Mouse (Mus musculus) frontal cortex, adult 2 months (tissue): ENCODE measurements at regions not wholly inside any gene's neighbourhood (a gene's known extent, or its start where the extent isn't known, plus 50 kb on each side); places are given as distances from the start of the nearest gene placed in this dataset.
"Not testable (repeated sequence)": the region's sequence is repeated elsewhere in the genome, so short reads cannot be mapped to it uniquely, and the experiment has no call there.

Experiments
- DNase-seq, 2 experiments: peaks; one replicate each; pipeline ENCODE4 v3.0.0; 2022; ENCODE audit warnings: low spot score in 1 of 2; ENCODE audit errors: extremely low spot score in 1 of 2

DNA sequence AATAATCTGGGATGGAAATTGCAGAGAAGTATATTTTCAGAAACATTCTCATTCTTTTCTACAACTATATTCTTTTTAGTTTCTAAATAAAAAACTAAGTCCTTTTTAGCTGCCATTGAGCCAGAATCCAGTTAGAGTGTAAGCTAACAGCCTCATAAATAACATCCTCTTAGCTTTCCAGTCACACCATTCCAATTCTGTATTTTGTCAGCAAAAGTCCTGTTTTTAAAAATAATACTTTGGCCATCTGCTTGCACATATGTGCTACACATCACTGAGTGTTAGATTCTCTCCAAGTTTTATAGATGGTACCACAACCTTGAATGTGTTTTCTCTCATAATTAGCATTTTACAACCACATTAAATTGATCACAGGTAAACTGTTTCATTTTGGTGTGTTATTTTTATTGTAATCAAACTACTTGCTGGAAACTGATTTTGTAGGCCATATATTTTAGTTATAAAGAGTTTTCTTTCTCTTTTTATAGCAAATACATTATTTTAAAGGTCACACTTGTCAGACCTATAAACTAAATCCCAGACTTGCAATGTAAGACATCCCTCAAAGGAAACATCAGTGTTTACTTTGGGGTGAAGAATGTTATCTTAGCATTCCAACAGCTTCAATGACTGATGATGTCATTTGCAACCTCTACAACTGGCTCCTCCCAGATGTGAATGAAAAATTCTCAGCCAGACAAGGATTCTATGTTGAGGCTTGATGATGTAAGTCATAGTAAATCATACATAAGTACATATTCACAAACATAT is 1878.9 kb upstream of the Flrt2 start:
- peak; percentile 5 to 70 for DNase-seq

DNA sequence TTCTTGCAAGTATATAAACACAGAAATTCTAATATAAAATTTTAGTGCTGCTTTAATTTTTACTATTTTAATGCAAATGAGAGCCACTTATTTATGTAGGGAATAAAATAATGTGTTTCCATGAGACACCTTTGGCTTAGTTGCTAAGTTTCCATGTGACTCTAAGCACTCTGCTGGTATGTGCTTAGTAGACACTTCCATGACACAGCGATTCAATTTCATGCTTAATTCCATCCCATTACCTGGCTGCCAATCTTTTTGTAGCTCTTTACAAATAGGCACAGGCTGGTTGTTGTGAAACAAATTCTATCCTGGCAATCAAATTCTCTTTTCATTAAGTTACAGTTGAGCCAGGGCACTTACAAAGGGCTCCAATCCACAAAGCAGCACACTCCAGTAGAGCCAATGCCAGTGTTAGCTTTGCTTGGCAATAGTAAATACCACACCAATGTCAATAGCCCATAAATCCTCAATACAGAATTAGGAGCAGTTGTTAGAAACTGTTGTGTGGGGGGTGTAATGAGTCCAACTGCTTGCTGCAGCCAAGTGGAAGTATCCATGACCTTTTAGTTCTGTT is 1841.0 kb upstream of the Flrt2 start:
- DNase-seq: no peak

DNA sequence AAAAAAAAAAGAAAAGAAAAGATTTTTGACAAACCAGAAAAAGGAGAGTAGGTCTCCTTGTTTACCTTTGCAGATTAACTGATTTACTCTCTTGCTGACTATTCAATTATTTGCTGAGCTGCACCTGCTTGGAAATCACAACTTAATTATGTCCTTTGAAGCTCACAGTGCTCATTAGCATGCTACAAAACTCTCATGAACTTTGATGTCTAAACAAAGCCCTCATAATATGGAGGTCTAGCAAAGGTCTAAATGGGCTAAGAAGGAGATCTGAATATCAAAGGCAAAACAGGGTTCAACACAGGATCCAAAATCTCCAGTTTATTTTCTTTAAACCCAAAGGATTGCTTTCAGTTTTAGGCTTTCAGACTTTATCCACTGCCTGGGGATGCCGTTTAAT is 1840.4 kb upstream of the Flrt2 start:
- no peak for DNase-seq

DNA sequence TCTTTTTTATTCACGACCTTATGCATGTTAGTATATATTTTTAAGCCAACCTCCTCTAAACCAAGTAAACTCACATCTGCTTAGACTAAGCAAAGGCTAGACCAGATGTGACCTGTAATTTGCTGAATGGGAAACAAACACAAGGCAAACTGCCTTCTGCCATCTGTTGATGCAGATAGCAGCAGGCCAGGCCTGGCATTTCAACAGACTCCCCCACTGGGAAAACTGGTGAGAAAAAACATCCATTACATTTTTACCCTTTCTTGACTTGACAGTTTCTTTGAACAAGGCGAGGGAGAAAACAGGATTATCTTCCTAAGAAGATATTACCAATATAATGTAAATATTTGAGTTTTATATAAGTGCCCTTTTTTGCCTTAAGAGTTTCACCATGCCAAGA is 1806.1 kb upstream of the Flrt2 start:
- DNase-seq: no peak

DNA sequence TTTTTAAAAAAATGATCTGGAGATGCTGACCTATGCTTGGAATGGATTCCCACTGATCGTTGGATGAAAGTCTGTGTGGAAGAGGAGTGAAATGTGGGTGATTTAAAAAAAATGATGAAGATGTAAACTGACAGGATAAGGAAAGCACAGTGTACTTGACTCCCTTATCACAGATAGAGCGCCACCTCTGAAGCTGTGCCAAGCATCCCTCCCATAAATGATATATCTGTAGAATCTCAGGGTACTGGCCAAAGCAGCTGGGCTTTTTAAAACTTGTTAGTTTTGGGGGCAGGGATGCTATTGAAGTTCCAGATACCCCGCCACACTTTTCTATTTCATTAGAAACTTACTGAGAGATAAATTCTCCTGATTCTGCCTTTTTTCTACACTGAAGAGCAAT is 1801.9 kb upstream of the Flrt2 start:
- no peak for DNase-seq

DNA sequence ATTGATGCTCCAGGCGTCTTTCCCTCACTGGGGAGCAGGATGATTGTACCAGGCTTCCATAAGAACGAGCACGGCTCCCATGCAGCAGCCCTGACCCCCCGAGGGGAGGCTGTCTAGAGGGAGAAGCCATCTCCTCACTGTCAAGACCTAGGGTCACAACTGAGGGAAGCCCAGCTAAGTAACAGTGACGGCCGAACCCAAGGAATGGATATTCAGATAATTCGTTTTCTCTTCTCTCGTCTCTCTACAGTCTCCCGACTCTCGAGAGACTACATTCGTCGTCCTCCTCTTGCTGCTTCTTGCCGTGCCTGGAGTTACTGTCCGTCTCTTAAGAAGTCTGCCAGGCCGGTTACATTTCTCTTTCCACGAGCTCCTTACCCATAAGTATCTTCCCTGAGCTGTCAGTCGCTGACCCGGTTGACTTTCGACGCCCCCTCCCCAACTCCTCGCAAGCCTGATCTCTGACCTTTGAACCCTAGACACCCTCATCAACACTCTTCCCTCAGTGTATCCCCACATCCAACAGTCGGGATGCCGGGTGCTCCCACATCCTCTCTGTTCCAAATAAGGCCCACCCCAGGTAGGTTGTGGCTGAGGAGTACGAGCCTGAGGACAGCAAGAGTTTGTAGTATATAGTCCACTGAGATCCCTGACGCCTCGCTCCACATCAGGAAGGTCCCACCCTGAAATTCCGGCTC is 1763.3 kb upstream of the Flrt2 start:
- DNase-seq: not testable (repeated sequence)

DNA sequence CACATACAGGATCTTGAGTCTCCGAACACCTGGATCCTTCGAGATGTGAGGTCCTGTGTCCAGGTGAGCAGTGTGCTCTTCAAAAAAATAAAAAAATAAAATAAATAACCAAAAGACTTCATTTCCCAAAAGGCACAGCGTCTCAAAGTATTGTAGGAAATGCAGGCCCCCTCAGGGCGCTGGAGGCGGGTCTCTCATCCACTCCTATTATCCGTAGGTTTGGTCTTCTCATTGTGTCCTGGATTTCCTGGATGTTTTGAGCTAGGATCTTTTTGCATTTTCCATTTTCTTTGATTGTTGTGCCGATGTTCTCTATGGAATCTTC is 1762.8 kb upstream of the Flrt2 start:
- not testable (repeated sequence) for DNase-seq

DNA sequence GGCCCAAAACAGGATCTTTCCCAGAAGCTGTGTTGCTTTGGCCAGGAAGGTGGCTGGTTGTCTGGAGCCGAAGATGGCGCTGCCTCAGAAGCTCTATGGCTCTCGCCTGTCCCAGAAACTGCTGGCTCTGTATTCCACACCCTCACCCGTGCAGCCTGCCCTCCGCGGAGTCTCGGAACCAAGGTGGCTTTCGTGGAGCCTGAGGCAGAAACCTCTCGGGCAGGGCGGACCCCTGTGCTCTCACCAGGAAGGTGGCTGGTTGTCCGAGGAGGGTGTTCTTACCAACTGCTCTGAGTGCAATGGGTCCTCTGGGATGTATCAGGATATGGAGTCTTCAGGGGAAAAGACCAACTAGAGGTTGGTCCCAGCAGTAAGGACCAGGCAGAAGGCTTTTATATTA is 1761.8 kb upstream of the Flrt2 start:
- DNase-seq: not testable (repeated sequence)

DNA sequence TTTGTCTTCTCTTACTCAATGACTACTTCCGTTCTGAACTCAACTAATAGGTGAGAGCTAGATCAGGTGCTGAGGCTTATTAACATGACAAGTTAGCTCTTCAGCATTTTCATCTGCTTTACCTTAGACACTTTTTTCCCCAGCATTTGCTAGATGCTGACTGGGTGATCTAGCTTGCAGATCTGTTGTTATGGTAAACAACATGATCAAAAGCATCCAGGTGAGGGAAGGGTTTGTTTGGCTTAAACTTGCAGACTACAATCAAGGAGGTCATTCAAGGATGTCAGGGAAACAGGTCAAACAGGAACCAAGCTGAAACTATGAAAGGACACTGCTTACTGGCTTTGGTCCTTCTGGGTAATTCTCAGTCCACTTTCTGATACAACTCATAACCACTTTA is 1731.2 kb upstream of the Flrt2 start:
- DNase-seq: no peak

DNA sequence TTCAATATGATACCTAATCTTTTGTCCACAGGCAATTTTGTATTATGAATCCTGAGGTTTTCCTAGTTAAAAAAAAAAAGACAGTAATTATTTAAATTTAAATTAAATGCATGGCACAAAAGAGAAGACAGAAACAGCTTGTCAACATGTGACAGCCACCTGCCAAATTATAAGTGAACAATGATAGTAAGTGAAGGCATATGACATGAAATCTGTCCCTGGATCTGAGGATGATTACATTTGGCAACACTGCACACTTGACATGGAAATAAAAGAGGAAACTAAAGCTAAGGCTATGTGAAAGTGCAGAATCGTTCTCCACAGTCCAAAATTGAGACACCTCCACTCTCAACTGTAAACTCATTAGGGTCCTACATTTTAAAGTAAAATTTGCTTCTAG is 1710.7 kb upstream of the Flrt2 start:
- no peak for DNase-seq

DNA sequence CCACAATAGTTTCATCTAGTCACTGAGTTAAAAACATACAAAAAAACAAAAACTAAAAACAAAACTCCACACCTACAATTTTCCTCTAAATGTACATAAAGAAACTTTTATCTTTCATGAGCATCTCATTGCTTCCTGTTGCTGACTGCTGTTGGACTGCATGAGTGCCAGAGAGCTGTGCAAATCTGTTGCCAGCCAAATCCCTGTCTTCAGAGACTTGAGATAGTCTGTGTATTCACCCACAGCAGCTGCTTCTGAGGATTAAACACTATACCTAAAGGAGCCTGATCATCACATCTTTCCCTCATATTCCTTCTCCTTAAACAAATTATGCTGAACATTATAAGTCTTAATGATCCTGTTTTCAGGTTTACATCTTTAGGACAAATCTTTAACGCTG is 1700.5 kb upstream of the Flrt2 start:
- DNase-seq: peak in 1 of 2 experiments; percentile 15

DNA sequence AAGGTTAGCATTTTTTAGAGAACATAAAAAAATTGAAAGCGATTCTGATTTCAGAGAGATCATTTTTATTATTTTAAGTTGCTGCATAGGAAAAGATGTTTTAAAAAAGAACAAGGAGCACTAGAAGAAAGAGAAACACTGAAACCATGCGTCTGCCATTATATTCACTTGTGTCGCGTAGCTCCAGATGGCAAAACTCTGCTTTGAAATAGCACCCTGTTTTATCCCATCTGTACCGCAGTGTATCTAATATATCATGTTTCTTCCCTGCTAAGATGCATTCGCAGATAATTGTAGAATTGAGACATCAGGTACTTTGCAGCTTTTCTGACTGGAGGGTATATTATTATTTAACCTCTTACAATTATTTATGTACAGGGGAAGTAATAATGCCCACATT is 1698.2 kb upstream of the Flrt2 start:
- peak; percentile 1 to 27 for DNase-seq

DNA sequence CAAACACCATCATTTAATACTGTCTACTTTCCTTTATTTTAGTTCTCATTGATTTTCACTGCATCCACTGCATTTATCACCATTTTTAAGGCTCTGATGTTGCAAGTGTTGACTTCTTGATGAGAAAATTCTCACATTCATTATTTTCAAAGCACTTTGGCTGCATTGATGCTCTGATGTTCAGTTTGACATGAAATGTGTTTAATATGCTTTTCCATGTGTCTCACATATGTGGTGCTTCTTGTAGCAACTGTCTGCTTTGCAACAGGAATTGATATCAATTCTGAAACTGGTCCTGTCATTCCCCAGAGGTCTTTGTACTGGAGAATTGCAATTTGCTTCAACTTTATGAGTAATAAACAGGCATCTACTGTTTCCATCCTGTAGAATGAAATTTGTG is 1676.1 kb upstream of the Flrt2 start:
- no peak for DNase-seq

DNA sequence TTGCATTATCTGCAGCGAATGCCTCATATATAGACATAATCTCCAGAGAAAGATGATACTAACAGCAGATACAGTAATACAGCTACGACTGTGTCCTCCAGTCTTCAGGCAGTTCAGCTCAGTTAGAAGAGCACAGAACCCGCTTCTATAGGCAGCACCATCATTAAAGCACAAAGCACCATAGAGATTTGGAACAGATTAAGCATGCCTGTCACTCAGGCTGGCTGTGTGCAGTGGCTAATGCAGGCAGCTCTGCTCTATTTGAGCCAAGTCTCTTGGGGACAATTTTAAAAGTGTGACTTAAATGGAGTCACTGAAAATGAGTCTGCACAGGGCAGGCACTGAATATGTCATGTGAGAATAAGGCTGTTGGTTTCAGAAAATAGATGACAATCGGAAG is 1660.7 kb upstream of the Flrt2 start:
- DNase-seq: no peak

DNA sequence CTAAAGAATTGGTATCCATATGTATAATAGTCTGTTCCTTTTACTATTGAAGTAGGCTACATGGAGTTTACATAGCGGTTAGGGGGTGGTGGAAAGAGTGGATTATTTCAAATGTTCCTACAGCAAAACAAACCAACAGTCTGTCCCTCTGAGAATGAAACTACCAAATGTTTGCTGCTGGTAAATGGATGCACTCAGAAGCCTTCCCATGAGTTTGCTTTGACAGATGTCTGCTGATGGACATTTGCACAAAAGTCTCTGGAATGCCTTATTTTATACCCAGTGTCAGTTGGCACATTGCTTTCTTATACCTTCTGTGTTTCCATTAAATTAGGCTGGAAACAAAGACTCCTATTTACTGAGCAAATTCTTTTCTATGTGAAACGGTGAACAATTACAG is 1644.1 kb upstream of the Flrt2 start:
- no peak for DNase-seq

DNA sequence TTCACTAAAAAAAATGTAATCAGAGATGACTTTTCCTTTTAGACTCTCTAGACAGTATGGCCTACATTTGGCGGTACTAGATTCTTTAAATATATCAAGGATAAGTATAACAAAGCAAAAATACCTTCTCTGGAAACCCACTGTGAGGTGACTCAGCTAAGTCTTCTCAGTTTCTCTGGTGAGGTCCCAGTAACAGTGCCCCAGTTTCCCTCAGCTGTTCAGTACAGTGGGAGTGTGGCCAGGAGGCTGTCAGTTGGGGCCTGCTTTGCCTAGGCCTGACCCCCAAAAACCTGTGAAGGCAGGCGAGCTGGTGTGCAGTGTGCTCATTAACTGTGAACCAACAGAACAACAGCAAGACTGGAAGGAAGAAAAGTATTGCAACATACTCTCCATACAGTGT is 1634.3 kb upstream of the Flrt2 start:
- DNase-seq: peak in 1 of 2 experiments; percentile 10

DNA sequence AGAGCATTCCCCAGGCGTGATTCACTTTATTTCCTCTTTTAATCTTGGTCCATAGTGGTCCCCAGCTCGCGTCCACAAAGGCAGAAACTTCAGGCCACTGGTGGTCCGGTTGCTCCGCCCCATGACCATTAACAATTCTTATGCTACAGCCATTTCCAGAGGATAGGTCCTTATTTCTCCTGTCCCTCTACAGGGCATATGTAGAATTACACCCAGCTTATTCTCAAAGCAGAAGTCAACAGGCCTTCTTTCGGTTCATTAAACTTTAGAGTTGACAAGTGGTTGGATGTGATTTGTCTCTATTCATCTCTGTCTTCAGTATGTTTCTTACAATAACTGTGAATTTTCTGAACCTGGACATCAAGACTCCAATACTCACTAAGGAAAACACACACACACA is 1632.4 kb upstream of the Flrt2 start:
- no peak for DNase-seq

DNA sequence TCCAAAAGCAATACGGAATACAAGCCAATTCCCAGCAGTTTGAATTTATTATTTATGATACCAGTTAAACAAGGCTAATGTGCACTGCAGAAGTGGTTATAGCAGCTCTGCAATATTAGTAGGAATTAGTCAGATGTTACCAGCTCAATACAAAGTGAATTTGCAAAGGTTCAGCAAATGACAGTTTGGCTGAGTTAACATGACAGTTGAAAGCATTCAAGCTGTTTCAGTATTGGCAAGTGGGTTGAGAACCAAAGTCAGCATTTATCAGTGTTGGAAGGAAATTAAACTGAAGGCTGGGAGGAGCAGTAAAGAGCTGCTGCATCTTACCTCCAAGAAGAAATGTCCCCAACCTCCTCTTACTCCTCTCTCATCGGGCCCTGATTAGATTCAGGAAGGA is 1631.7 kb upstream of the Flrt2 start:
- no peak for DNase-seq

DNA sequence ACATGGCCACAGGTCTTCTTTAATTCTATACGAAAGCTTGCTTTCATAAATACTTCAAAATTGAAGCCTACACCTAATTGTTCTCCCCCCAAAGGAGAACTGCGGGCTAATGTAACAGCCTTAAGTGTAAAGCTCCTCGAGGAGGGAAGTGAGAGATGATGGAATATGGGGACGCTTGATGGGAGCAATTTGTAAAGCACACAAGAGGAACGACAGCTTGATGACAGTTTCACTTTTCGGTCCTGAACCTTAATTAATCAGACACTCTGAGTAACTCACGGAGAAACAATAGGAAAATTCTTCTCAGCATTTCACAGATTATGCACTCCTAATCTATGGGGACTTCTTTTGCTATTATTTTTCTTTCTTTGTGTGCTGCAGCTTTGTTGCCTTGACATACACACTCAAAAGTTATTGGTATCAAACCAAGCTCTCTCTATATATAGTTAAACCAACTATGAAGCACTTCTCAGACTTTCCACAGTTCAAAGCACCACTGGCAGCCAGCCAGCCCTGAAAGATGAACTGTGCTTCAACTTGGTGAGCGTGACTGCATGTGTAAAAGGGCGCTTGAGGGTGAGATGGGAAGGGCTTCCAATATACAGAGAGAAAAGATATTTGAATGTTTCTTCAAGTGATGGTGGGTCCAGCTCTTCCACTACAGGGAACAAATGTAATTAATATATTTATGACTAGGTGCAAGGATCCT is 1625.4 kb upstream of the Flrt2 start:
- DNase-seq: no peak

DNA sequence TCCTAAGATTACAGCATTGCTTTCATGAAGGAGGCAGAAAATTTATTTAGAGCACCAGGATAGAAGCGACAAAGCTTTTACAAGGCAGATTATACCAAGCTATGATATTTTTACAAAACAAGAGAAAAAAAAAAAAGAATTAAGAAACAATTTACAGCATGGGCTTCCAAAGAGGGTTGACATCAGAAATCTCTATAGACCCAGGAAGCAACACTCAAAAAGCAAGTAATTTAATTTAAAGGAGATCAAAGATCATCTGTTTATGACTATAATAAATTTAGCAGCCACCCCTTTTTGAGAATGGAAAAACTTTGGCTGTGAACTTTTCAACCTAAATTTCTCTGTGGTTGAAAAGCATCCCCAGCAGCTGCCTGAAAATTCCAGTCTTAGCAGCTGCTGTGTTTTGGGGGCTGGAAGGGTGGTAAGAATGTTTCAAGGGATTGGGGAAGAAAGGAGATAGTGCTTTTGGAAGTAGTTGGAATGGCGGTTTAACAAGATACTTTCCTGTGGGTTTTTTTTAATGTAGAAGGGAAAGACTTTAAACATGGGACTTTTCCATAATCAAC is 1621.0 kb upstream of the Flrt2 start:
- no peak for DNase-seq

DNA sequence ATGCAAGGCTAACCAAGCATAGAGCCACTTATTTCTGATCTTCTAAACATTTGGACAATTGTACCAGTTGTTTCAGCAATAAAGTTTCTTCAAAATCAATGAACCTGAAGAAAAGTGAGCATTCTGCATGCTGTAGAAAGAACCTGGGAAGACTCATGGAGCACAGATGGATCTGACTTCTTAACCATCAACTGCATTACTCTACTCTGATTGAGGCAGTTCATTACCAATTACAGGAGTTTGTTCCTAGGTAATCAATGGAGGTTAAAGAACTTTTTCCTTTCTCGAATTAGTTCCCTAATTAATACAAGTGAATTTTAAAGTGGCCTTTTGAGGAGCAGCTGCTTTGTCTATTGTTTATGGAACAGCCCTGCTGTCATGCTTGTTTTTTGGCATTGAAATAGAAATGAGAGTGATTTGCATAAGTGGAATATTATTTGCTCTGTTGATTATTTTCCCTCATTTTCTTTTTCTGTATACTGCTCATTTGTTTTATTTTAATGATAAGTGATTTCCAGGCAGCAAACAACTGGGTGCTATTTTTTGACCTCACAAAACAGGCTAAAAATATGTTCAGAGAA is 1586.4 kb upstream of the Flrt2 start:
- no peak for DNase-seq
